Mouse (Mus musculus) mouse embryonic stem cell (cell line): ENCODE results near the gene Insc.

Experiments
- in situ Hi-C, 2 experiments: fragments of 300-500 bp; cut with MboI; formaldehyde crosslinking; loops; 1 replicate in 1 of 2; 3 replicates in 1 of 2; pipeline ENCODE4 v1.14.3; 2019 to 2020; ENCODE audit warnings: low sequenced_read_pairs in 2 of 2, low pct_unique_long_range_greater_than_20kb in 1 of 2, mixed read lengths in 1 of 2; ENCODE audit not compliant: unreplicated experiment in 1 of 2

Insc gene

DNA sequence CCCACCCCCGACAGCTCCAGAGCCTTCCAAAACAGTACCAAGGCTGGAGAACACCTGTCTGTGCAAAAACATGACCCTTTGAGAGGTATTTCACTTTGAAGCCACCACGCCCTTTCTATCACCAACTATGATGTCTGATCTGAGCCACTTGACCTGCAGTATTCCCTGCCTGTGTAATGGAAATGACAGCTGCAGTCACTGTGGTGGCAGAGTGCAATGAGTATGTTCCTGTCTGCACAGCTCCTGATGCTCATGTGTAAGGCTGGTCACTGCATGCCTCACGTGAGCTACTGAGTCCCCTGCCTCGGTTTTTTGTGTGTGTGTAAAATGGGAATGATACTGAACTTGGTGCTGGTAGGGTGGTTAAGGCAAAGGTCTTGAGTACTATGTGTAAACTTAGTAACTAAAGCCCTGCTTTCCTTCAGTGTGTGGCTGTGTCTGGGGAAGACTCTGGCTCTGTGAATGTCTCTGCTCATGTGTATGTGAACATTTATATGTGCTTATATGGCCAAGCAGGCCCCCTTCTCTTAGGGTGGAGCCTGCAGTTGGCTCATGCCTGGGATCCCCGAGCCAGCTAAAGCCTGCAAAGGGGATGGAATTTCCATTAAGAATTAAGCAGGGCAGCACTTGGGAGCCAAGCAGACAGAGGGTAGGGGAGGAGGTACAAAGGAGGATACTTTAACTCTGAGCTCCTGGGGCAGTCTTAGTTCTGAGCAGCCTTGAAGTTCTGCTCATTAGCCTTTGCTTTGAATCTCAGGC is at the start of gene Insc:
Insc (plus strand) TSS at position 673 of the 759 bp plus-strand sequence.
- in situ Hi-C loops, result no loop called here

DNA sequence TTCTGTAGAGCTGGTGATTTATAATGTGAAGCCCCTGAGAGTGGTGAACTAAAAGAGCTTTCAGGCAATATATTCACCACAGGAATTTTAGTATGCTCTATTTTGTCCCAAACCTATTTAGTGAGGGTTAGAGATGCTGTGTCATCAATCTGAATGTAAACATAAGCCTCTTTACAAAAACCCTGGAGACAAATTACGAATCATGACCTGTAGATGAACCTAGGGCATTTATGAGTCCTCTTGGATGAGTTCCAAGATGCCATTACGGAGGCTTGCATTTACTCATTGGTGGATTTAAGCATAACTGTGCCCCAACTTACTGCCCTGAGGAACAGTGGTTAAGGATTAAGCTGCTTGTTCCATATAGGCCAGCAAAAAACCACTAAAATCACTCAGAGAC is 42.6 kb upstream of the Insc start:
- in situ Hi-C loops, result no loop called here

DNA sequence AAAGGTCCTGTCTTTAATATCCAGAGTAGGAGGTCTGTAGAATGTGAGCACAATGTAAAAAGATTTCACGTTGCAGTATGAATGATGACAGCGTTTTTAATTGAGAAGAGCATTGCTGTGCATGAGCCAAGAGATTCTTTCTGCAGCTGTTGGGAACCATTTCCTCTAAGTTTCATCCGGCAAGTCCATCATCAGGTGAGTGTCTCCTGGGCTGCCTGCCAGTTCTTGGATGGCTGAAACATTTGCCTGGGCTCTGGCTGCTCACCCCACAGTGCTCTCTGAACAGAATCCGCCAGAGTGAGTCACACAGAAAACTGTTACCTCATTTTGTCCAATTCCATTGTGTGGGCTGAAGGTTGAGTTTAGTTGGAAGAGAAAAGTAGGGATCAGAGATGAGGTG is 36.8 kb upstream of the Insc start:
- in situ Hi-C loops, result no loop called here

DNA sequence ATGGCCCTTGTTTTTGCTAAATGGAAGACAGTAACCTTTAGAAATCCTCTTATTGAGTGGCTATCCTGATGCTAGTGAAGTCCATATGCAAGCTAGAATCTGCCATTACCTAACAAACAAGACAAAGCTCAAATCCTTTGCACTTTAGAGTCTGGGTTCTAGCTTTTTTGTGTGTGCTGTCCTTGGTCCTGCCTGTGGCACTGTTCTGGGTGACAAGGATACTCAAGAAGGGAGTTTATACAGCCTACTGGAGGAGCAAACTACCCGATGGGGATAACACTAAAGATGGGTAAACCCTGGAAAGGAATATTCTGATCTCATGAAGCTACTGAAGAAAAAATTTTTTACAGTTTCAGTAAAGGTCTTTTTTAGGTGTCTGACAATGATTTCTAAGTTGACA is 36.1 kb upstream of the Insc start:
- in situ Hi-C loops, result no loop called here

DNA sequence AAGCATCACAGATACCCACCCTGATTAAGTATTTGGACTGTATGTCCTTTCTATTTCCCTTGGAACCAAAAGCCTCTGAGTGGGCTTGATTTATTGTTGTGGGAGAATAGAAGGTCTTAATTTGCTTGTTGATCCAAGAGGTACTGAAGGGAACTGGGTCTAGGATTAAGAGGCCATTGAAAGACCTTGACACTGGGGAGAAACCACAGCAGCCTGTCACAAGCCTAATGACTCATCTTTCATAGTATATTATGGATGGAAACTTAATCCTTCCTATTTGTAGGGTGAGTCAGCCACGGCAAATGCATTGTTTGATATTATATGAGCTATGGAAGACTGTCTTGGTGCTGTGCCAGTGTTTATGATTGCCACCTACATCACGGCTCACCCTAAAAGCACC is 33.1 kb upstream of the Insc start:
- in situ Hi-C loops, result no loop called here

DNA sequence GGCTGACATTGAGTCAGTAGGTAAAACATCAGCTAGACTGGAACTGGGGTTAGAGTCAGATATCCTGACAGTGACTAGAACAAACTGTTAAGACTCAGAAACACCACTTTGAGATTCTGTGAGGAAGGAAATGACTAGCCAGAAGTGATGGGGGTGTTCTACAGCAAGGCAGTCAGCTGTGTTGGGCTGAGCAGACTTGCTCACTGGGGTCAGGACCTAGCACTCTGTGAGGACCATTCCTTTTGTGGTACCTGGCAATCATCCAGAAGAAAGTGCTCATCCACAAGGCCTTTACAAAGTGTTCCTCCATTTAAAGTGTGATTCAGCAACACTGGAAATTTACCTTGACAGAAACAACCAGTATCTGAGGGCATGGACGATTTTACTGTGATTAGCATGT is 31.0 kb upstream of the Insc start:
- in situ Hi-C loops, result no loop called here

DNA sequence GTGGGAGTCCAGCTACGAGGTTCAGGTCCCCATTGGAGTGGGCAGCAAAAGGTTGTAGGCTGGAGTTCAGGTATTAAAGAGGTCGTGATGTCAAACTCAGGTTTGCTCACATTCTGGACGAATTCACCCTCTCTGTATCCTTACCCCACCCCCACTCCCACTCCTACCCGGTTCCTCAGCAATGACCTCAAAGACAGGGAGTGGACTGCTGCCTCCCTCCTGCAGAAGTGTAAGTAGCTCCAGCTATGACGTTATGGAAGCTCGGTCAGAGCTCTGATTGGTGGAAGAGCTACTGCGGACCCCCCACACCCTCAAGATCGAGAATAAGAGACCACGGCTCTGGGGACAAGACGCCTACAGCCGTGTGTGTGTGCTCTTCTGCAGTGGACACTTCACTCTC is 25.2 kb upstream of the Insc start, which contains the start of gene Calcb:
Calcb (plus strand) TSS at position 344 of the 400 bp plus-strand sequence.
- in situ Hi-C loops, result no loop called here

DNA sequence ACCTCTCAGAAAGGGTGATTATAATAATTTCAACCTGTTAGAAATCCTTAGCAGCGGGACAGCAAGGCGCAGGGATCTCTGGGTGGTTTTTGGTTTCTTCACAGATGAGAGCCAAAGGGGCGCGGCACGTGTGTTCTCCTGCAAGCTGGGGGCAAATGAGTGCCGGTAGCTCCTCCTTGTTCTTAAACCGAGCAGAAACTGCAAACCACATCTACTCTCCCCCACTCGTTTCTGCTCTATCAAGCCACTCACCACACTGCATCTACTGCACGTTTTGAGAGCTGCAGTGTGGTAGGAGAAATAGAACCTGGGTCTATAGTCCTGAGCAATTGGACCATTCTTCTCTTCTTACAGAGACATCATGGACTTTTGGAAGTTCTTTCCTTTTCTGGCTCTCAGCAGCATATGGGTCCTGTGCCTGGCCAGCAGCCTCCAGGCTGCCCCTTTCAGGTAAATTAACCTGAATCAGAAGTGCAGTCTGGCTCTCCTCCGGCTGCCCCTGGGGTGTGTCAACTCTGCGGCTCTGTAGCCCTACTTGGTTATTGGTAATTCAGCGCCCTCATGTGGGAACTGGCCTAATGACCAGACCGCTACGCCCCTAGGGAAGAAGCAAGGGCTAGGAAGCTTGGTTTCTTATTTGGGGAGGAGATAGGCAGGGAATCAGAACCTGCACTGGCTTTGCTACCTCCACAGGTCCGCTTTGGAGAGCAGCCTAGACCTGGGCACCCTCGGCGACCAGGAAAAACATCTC is 23.9 kb upstream of the Insc start:
- in situ Hi-C loops, result no loop called here

DNA sequence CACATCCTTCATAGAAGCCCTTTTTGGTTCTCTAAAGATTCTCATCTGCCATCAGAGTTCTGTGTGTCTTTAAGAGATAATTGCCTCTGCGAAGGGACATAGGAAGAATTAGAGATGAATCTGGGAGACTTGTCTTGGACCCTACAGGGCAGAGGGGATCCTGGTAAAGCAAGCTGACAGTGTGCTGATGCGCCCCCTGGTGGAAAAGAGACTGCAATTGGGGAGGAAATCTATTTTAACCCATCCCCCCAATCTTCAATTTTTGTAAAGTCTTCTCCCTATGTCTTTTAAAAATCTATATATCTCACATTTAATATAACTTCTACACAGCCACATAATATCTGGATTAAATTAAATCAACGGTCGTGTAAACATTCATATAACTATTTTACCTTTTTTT is 13.8 kb upstream of the Insc start:
- in situ Hi-C loops, result loop anchor here in 1 of 2 experiments (5.0 kb wide), 1 partner anchor 88 kb away; no protein-coding TSS in a partner anchor

DNA sequence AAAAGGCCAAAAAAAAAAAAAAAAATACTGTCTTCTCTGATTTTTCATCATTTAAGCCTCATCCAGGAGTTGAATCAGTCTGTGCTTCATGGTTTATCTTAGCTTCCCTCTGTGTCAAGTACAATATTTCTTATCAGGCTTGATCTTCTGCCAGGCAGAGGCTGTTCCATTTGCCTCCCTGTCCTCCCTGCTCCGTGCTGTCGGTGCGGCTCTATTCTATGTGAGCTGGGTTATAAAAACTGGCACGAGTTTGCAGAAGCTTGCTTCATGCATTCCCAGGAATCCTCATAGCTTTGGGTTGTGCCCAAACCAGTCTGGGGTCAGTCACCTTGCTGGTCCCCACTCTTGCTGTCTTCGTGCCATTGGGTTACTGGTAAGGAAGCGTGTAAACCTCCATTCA is 12.3 kb upstream of the Insc start:
- in situ Hi-C loops, result loop anchor here in 1 of 2 experiments (5.0 kb wide), 1 partner anchor 86 kb away; no protein-coding TSS in a partner anchor

DNA sequence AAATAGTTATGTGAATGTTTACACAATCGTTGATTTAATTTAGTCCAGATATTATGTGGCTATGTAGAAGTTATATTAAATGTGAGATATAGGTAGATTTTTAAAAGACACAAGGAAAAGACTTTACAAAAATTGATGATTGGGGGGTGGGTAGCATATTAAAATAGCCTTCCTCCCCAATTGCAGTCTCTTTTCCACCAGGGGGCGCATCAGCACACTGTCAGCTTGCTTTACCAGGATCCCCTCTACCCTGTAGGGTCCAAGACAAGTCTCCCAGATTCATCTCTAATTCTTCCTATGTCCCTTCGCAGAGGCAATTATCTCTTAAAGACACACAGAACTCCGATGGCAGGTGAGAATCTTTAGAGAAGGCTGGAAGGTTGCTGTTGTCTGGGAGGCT is 11.8 kb upstream of the Insc start:
- in situ Hi-C loops, result loop anchor here in 1 of 2 experiments (5.0 kb wide), 1 partner anchor 86 kb away; no protein-coding TSS in a partner anchor

DNA sequence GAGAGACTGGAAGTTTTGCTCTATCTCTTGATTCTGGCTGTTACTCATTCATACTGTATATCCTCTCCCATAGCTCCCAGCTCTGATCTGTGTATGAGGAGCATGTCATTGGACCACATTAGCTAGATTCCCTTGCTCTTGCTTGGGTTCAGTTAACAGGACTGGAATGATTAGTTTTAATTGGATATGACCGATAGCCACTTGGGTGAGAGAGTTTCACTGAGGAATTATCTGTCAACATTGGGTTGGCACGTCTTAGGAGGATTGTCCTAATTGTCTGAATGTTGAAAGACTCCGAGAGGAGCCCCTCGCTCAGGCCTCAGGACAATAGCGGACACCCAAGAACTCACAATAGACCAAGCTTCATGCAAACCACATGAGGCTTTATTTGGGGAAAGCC is 7.2 kb upstream of the Insc start:
- in situ Hi-C loops, result loop anchor here in 1 of 2 experiments (5.0 kb wide), 1 partner anchor 81 kb away; no protein-coding TSS in a partner anchor

DNA sequence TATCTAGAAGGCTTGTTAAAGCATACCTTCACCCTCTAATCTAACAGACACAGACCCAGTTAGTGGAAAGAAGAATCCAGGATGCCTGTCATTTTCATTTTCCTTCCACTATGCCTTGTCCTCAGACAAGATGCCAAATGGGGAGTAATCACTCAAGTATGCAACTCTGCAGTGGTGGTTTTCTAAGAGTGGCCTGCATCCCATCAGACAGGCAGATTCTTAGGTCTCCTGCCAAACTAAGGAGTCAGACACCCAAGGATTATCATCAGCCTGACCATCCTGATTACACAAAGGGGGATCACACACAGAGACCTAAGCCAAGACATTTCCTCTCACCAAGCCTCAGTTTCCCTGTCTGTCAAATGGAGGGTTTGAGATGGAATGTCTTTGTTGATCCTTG is 5.3 kb upstream of the Insc start:
- in situ Hi-C loops, result loop anchor here in 1 of 2 experiments (5.0 kb wide), 1 partner anchor 79 kb away; no protein-coding TSS in a partner anchor

DNA sequence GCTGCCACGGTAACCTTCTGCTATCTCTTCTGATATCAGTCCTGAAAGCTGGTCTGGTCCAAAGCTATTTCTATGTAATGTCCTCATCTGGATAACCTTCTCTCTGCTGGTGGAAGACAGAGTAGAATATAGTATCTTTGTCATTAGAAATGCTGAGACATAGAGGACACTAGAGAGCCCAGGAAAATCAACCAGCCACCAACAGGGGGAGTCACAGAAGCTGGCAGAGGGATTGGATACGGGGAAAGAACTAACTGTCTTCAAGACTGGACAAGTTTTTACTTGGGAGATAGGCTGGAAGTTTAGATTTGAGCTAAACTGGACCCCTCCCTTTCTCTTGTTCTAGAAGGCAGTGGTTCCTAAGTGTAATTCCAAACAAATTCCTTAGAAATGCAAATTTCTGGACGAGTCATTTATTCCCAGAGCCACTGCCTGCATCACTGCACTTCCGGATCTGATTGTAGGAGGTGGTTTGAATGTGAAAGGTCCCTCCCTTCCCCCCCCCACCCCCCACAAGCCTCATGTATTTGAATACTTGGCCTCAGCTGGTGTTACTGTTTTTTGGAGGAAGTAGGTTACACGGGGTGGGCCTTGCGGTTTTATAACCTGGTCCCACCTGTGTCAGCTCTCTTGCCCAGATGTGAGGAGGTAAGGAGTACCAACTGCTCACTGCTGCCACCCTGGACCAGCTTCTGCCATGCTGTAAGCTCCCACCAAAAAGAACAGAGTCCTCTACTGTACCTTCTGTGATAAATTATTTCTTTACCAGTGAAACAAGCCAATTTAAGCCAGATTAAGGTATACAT is 2.9 kb upstream of the Insc start:
- in situ Hi-C loops, result no loop called here

DNA sequence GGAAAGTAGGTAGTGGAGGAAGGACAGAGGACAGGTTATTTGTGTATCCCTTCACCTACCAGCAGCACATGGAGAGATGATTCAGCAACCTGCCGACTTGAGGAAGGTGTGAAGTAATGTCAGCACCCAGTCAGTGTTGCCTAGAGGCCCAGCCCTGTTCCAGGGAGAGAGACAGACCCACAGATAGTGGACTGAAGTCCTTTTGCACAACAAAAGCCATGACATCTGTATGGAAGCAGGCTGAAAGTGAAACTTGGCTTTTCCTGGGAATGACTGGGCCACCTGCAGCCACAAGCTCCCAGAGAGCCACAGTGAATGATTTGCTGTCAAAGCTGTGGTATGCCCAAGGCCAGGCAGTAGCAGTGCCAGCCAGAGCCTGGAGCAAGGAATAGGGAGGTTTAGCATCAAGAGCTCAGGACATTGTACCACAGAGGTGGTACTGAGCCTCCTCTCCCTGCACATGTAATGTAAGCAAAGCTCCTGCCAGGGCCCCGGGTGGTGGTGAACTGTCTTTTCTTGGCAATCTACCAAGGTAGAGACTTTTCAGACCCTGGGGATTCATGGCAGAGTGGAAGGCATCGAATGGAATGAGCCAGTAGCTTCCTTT is 1.2 kb downstream of the Insc start:
- in situ Hi-C loops, result no loop called here

DNA sequence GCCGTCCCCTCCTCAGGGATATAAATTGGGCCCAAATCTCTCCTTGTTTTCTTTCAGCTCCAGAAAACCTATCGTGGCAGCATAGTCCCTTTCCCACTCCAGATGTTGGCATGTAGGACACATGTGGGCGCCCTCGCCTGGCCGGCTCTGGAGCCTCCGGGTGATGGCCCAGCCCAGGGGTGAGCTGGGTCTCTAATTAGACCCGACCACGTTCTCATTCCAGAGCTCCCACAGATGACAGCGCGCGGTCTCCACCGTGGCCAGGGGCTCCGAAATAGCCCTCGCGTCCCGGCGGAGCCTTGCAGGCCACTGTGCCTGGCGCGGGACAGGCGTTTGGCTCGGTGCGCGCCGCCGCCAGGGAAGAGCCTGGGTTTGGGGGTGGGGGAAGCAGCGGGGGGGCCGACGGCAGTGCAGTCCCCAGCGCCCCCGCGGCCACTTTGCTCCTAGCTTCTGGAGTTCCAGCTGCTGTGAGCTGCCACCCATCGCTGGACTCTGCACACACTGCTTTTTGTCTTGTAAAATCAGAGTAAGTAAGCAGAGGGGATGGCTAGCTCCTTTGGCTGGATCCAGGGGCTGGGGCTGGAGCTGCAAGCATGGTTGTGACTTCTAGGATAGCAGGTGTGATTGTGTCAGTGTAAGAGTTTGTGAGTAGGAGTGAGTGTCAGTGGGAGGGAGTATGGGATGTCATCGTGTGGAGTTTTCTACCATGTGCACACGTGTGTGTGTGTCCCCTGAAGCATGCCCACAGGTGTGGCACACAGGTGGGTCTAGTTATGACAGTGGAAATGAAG is 2.2 kb downstream of the Insc start:
- in situ Hi-C loops, result no loop called here

DNA sequence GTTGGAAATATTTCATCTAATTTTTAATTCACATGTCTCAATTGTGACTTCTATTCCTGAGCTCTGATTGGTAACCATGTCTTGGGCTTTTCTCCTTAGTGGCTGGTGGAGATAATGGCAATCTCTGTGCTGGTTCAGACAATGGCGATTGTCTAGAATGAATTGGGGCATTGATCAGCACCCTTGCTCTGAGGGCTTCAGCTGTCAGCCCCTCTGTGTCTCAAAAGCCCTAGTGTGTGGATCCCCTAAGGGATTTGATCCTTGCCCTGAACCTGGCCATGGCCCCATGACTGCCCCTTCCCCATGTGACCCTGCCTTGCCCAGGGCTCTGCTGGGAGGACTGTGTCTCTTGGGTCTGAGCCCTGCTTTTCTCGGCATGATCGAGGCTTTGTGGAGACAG is 4.1 kb downstream of the Insc start:
- in situ Hi-C loops, result no loop called here

DNA sequence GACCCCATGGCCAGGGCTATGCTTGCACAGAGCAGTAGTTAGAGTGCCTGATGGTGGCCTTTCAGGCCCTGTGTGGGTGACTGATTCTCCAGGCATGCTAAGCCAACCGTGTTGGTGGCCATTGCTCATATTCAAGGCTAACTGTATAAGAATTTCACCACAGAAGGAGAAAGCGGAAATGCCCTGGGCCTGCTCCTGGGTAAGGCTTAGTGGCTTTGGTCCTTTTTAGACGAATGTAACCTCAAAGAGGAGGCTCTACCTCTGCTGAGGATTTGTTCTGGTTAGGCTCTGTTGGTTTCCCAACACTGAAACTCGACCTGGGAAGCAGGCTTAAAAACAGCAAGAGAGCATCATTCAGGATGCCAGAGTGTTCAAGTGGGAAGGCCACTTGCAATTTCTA is 4.7 kb downstream of the Insc start:
- in situ Hi-C loops, result no loop called here
